Mouse (Mus musculus) liver, postnatal 0 days (tissue): ENCODE data around the gene Ppm1k. TPM values are rescaled to one million over a fixed set of nuclear protein-coding genes. Genes with fewer than 3 reads are reported as not detected.
A peak's percentile ranks its signal among the peaks of the same experiment; 100 is the strongest.

Experiments used
- ATAC-seq: fragments of 200-750 bp; cut with Nextera tagmentation; 2 replicates; pipeline ENCODE4 v1.8.0; 2017; ENCODE audit warnings: mild to moderate bottlenecking, moderate library complexity
- DNase-seq: peaks from one replicate; pipeline ENCODE4 v3.0.0-alpha.2; 2016
- H3K27ac ChIP-seq: fragments of 300-500 bp; sonication (generic); 2 replicates; pipeline ENCODE4 v1.5.1; 2014; ENCODE audit warnings: antibody characterized with exemption, moderate library complexity, mild to moderate bottlenecking, low read depth
- H3K27me3 ChIP-seq: fragments of 300-500 bp; sonication (generic); 2 replicates; pipeline ENCODE4 v1.6.1; 2014; ENCODE audit warnings: low read length, control low read depth, mixed read lengths; ENCODE audit not compliant: insufficient read depth
- H3K36me3 ChIP-seq: fragments of 300-500 bp; sonication (generic); replicated peaks from 2 replicates; pipeline ENCODE4 v1.6.1; 2014; ENCODE audit warnings: mild to moderate bottlenecking, control low read depth, low read length, moderate library complexity, mixed read lengths; ENCODE audit not compliant: insufficient read depth
- H3K4me1 ChIP-seq: fragments of 300-500 bp; sonication (generic); 2 replicates; pipeline ENCODE4 v1.6.1; 2014; ENCODE audit warnings: antibody characterized with exemption, mild to moderate bottlenecking, control low read depth; ENCODE audit not compliant: insufficient read depth
- H3K4me2 ChIP-seq: fragments of 300-500 bp; sonication (generic); 2 replicates; pipeline ENCODE4 v1.6.1; 2014; ENCODE audit warnings: low read depth, mild to moderate bottlenecking, low read length, moderate library complexity, mixed read lengths
- H3K4me3 ChIP-seq: fragments of 300-500 bp; sonication (generic); 2 replicates; pipeline ENCODE4 v1.5.1; 2014; ENCODE audit warnings: low read depth, low read length
- H3K9ac ChIP-seq: fragments of 300-500 bp; sonication (generic); replicated peaks from 2 replicates; pipeline ENCODE4 v1.6.1; 2014; ENCODE audit warnings: mild to moderate bottlenecking, moderate library complexity
- H3K9me3 ChIP-seq: fragments of 300-500 bp; sonication (generic); 2 replicates; pipeline ENCODE4 v1.6.1; 2016; ENCODE audit warnings: mild to moderate bottlenecking, control low read depth, low read length, mixed read lengths
- CTCF ChIP-seq: sonication (generic); IDR thresholded peaks from 2 replicates; pipeline ENCODE4 v1.5.1; 2016; ENCODE audit warnings: antibody characterized with exemption, low read depth
- EP300 ChIP-seq: IDR thresholded peaks from 2 replicates; pipeline ENCODE4 v1.6.1; 2016; ENCODE audit warnings: antibody characterized with exemption, low read depth, mild to moderate bottlenecking
- WGBS: fragments of 180-500 bp; shearing (Covaris S2); extraction: QIAGEN DNeasy Blood & Tissue Kit; methylation state at CpG from one replicate; pipeline ENCODE4 v1.1.7; 2014; ENCODE audit not compliant: insufficient replicate concordance; 5-methylcytosine and 5-hydroxymethylcytosine counted together
- polyA plus RNA-seq: library from polyadenylated mRNA; unstranded; fragments of >200 nt; fragmentation: Nextera tagmentation; extraction: Ambion mirVana; gene quantifications from 2 replicates; pipeline ENCODE4 v1.2.1, GENCODE M21; 2015

Gene Ppm1k
- polyA plus RNA-seq, result 14.9 and 15.6 TPM in 2 replicates

DNA sequence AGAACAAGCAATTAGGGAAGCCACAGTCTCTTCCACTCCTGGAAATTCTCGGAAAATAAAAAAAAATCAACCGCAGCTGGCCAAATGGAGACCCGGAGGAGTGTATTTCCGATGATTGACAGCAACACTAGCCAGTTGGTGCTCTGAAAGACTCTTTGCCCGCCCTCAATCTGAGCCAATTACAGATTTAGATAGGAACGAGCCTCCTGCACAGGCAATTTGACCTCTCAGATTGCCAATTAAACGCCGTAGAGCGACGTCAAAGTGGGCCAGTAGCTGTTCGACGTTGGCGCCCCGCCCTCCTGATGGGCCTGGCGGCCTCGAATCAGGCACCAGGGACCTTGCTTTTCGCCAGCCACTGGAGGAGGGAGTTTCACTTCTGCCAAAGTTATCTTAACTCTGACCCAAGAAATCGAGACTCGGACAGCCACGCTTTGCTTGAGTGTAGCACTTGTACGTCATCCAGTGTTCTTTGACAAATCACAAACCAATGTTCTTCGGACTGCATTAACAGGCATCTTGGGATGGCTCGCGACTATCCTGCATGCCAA, at the start of gene Ppm1k:
Gene Ppm1k (minus strand): TSS at position 83 of the 551 bp plus-strand sequence.
- Histone ChIP-seq H3K27ac (peak within 1 kb of the TSS; percentile 91), H3K9me3 (no peaks in the 10 kb centered on the region), H3K9ac (peak within 1 kb of the TSS; percentile 66), H3K27me3 (no peaks in the 10 kb centered on the region), H3K36me3 (no peaks in the 10 kb centered on the region), H3K4me1 (0 out of 2 replicates have a peak, but pooled peaks cover 4% of the 10 kb centered on the region), H3K4me2 (peak within 1 kb of the TSS; percentile 79), H3K4me3 (peak within 1 kb of the TSS; percentile 66)
- WGBS, result 3% methylated on average over 24 of the region's 24 CpGs
- ATAC-seq, result peak; percentile 94
- peak; percentile 96 for DNase-seq
- TF ChIP-seq EP300 (peak; percentile 64), CTCF (no peak)

GRCm38 (mm10) chr6:57582356-57582755, 47.1 kb upstream of the Ppm1k start:
- Histone ChIP-seq H3K4me1 (no peaks in the 10 kb centered on the region), H3K4me2 (peak overlapping the region; percentile 48), H3K27ac (no peak overlapping the region), H3K27me3 (no peaks in the 10 kb centered on the region), H3K4me3 (peak overlapping the region; percentile 24), H3K9me3 (no peaks in the 10 kb centered on the region), H3K36me3 (peaks cover 7% of the 10 kb centered on the region; the same call in 1 of the 2 replicates), H3K9ac (no peak overlapping the region)
- DNase-seq (no peak), ATAC-seq (no peak)
- 65% methylated on average over 4 of the region's 4 CpGs for WGBS
- TF ChIP-seq EP300 (no peak), CTCF (no peak)

GRCm38 (mm10) chr6:57581595-57581994, 46.3 kb upstream of the Ppm1k start:
- WGBS, result 78% methylated on average over 12 of the region's 12 CpGs
- no peaks in the 10 kb centered on the region for H3K9me3 ChIP-seq
- no peak for TF ChIP-seq EP300
- TF ChIP-seq CTCF, result no peak
- no peaks in the 10 kb centered on the region for H3K27me3 ChIP-seq
- peaks cover 7% of the 10 kb centered on the region; the same call in 1 of the 2 replicates for H3K36me3 ChIP-seq
- H3K9ac ChIP-seq, result peak overlapping the region; percentile 82
- no peak for DNase-seq
- H3K4me2 ChIP-seq, result peak overlapping the region; percentile 79
- 0 out of 2 replicates have a peak overlapping the region, but pooled peaks have one; percentile 89 for H3K27ac ChIP-seq
- peak; percentile 26; the same call in 1 of the 2 replicates for ATAC-seq
- peak overlapping the region; percentile 87 for H3K4me3 ChIP-seq
- no peaks in the 10 kb centered on the region for H3K4me1 ChIP-seq

DNA sequence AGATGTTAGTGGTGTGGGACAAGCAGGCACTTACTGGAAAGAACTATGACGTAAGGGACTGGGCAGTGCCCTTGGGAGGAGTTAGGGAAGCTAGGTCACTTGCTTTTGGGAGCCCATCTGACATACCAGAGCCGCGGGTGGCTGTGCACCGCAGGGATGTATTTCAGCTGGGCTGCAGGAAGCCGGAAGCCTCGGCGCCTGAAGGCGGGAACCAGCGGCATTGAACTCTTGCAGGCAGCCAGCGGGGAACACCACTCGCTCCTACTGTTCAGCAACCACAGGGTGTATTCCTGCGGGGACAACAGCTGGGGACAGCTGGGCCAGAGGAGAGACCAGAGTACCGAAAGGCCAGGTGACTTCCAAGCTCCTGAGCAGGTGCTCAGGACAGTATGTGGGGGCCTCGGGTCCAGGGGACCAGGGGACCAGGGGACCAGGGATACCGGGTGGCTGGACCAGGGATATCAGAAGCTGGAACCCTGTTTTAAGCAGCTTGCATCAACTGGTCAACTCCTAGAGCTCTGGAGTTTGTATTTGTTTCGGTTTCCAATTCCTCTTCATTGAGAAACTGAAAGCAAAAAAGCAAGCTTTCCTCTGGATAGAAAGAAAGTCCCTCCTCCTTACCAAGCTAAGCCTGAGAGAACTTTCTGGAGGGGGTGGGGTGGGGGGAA, 45.7 kb upstream of the Ppm1k start, which contains the start of gene Herc6:
Gene Herc6 (plus strand): TSS at position 120 of the 668 bp plus-strand sequence.
- H3K4me2 ChIP-seq, result peak within 1 kb of the TSS; percentile 79
- TF ChIP-seq EP300 (0 out of 2 replicates have a peak, but pooled peaks have one; percentile 13), CTCF (no peak)
- H3K36me3 ChIP-seq, result peaks cover 7% of the 10 kb centered on the region; the same call in 1 of the 2 replicates
- DNase-seq (peak; percentile 80), ATAC-seq (peak; percentile 95)
- H3K4me3 ChIP-seq, result peak within 1 kb of the TSS; percentile 87
- H3K9me3 ChIP-seq, result no peaks in the 10 kb centered on the region
- H3K4me1 ChIP-seq, result no peaks in the 10 kb centered on the region
- peak within 1 kb of the TSS; percentile 89 for H3K27ac ChIP-seq
- WGBS, result 1% methylated on average over 16 of the region's 16 CpGs
- H3K27me3 ChIP-seq, result no peaks in the 10 kb centered on the region
- H3K9ac ChIP-seq, result peak within 1 kb of the TSS; percentile 82

DNA sequence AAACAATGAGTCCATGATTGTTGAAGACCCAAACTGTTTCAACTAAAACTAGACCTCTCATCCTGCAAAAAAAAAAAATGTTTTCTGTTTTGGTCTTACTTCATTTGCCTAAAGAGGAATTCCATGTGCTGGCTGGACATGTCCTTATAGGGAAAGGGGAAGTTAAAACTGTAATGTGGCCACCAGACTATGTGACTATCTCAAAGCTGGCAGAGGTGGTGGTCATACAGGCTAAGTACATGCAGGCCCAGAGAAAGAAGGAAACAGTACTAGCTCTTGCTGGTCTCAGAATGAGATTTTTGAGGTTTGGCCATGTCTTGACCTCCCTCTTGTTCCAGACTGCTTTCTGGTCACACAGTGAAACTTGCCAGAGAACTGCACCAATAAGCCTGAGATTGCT, 36.3 kb upstream of the Ppm1k start:
- no peak overlapping the region for H3K4me3 ChIP-seq
- H3K4me2 ChIP-seq, result no peak overlapping the region
- no peaks in the 10 kb centered on the region for H3K36me3 ChIP-seq
- no peaks in the 10 kb centered on the region for H3K27me3 ChIP-seq
- H3K27ac ChIP-seq, result no peak overlapping the region
- no peak for ATAC-seq
- H3K9me3 ChIP-seq, result no peaks in the 10 kb centered on the region
- no peaks in the 10 kb centered on the region for H3K4me1 ChIP-seq
- no peak overlapping the region for H3K9ac ChIP-seq
- no peak for DNase-seq
- TF ChIP-seq EP300 (no peak), CTCF (no peak)

DNA sequence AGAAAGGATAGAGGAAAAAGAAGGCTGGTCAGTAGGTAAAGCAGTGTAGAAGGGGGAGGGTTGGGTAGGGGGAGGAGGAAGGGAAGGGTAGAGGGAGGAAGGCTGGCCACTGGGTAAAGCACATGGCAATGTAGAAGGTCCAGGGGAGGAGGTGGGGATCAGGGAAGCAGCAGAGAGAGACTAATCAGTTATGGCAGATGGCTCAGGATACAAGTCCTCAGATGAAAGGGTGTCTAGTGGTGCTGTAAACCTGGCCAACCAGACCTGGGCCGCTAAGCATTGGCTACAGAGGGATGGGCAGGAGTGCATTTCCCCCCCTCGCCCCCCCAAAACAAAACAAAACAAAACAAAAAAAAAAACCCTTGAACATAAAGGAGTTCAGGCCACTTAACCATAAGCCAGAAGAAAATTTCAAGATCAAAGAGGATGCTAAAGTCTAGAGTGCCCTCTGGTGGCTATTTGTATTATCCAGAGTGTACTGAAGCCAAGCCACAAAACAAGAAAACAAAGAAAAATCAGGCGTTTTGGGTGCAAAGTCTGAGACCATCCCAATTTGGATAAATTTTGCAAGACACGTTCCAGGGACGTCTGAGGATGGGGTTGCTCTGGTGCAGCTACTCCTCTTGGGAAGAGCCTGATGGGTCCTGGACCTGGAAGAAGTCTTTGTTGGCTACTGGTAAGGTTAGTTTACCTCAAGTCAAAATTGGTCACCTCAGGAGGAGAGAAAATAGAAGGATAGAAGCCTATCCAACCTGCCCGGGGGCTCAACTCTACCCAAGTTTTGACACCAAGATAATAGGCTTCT, 35.1 kb upstream of the Ppm1k start:
- ATAC-seq, result peak; percentile 61
- WGBS, result 8% methylated on average over 6 of the region's 6 CpGs
- no peak overlapping the region for H3K4me3 ChIP-seq
- H3K27ac ChIP-seq, result no peak overlapping the region
- no peaks in the 10 kb centered on the region for H3K4me1 ChIP-seq
- no peaks in the 10 kb centered on the region for H3K36me3 ChIP-seq
- no peak overlapping the region for H3K9ac ChIP-seq
- no peak overlapping the region for H3K4me2 ChIP-seq
- peak; percentile 27 for DNase-seq
- no peaks in the 10 kb centered on the region for H3K27me3 ChIP-seq
- TF ChIP-seq CTCF (peak; percentile 81), EP300 (no peak)
- no peaks in the 10 kb centered on the region for H3K9me3 ChIP-seq
